Mouse (Mus musculus): ENCODE measurements around the gene Cope. TPM values are rescaled to one million over a fixed set of nuclear protein-coding genes. Genes with fewer than 3 reads are reported as not detected.
A peak's percentile ranks its signal among the peaks of the same experiment; 100 is the strongest.

Cope gene
- polyA plus RNA-seq, 1 experiment from 2014 or later = 209 TPM

DNA sequence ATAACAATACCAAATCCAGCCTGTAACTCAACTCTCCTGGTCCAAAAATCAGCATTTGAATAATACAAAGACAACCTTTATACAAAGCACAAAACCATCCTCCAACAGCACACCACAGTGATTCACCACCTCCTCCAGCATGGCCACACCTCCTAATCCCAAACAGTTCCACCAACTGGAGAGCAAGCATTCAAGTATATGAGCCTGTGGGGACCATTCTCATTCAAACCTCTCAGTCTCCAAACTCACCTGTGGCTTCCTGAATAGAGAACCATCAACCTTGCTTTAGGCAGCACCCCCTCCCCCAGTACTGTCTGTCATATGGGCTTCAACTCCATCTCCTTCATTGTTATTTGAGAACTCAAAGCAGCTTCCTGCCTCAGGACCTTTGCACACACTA, 28.0 kb upstream of the Cope start:
- Histone ChIP-seq H3K36me3 (ENCODE audit: control insufficient read depth, insufficient read depth) (no peaks in the 10 kb centered on the region), H3K27ac (ENCODE audit: low read length) (no peak overlapping the region), H3K27me3 (ENCODE audit: control insufficient read depth, insufficient read depth, low read depth, low read length) (no peaks in the 10 kb centered on the region), H3K4me1 (ENCODE audit: control insufficient read depth, low read depth, low read length) (peaks cover 14% of the 10 kb centered on the region), H3K4me2 (ENCODE audit: low read depth, low read length) (no peak overlapping the region), H3K9me3 (replicated peaks; ENCODE audit: control insufficient read depth, low read length) (no peaks in the 10 kb centered on the region), H3K9ac (ENCODE audit: low read depth, low read length) (no peak overlapping the region), H3K4me3 (ENCODE audit: low read depth, low read length) (no peak overlapping the region)
- ATAC-seq (ENCODE audit: low read depth) = no peak

DNA sequence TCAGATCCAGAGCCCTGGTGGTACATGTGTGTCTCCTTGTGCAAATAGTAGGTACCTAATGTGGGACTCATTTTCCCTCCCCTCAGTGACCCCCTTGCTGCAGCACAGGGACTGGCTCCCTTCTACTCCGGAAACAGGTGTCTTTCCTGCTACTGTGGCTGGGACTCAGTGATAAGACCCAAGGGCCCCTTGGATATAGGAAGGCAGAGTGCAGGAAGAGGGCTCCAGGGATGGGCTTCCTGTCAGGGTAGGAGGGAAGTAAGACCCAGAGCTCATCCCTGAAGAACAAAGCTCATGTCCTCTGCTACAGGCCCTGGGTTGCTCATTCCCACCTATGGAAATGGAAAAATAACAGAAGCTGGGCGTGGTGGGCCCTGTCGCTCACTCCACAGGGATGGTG, 25.8 kb upstream of the Cope start:
- no peaks in the 10 kb centered on the region for H3K27me3 ChIP-seq (ENCODE audit: control insufficient read depth, insufficient read depth, low read depth, low read length)
- no peak overlapping the region for H3K27ac ChIP-seq (ENCODE audit: low read length)
- no peak overlapping the region for H3K9ac ChIP-seq (ENCODE audit: low read depth, low read length)
- H3K4me3 ChIP-seq (ENCODE audit: low read depth, low read length) = no peak overlapping the region
- H3K4me1 ChIP-seq (ENCODE audit: control insufficient read depth, low read depth, low read length) = peaks cover 14% of the 10 kb centered on the region
- 24% methylated on average over 3 of the region's 3 CpGs for WGBS (ENCODE audit: insufficient replicate concordance)
- no peaks in the 10 kb centered on the region for H3K36me3 ChIP-seq (ENCODE audit: control insufficient read depth, insufficient read depth)
- H3K9me3 ChIP-seq (replicated peaks; ENCODE audit: control insufficient read depth, low read length) = no peaks in the 10 kb centered on the region
- no peak overlapping the region for H3K4me2 ChIP-seq (ENCODE audit: low read depth, low read length)
- ATAC-seq (ENCODE audit: low read depth) = peak; percentile 47

- H3K36me3 ChIP-seq (ENCODE audit: control insufficient read depth, insufficient read depth) = no peaks in the 10 kb centered on the region
- no peaks in the 10 kb centered on the region for H3K9me3 ChIP-seq (replicated peaks; ENCODE audit: control insufficient read depth, low read length)
- H3K4me2 ChIP-seq (ENCODE audit: low read depth, low read length) = no peak overlapping the region
- H3K27me3 ChIP-seq (ENCODE audit: control insufficient read depth, insufficient read depth, low read depth, low read length) = peaks cover 6% of the 10 kb centered on the region
- H3K4me3 ChIP-seq (ENCODE audit: low read depth, low read length) = no peak overlapping the region
- WGBS (ENCODE audit: insufficient replicate concordance) = 20% methylated on average over 15 of the region's 15 CpGs
- ATAC-seq (ENCODE audit: low read depth) = no peak
- H3K9ac ChIP-seq (ENCODE audit: low read depth, low read length) = no peak overlapping the region
- H3K27ac ChIP-seq (ENCODE audit: low read length) = no peak overlapping the region
- H3K4me1 ChIP-seq (ENCODE audit: control insufficient read depth, low read depth, low read length) = peaks cover 8% of the 10 kb centered on the region
Measured at GRCm38 (mm10) chr8:70278175-70278574, 24.1 kb upstream of the Cope start.

DNA sequence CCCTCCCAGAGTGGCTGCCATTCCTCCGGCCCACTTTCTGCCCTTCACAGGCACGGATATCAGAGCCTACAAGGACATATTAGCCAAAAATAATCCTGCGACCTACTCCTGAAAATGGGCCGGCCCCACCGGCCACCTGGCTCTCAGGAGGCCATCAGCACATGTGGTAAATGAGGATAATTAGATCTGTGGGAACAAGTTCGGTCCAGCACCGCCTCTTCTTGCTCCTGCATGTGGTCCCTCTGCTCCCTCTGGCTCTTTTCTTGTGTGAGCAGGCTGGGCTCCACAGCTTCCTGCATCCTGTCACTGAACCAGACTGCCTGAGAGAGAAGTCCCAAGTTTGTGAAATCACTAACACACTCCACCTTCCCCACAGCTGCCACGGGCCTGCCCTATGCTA, 23.1 kb upstream of the Cope start:
- 29% methylated on average over 8 of the region's 8 CpGs for WGBS (ENCODE audit: insufficient replicate concordance)
- H3K9ac ChIP-seq (ENCODE audit: low read depth, low read length) = no peak overlapping the region
- peaks cover 11% of the 10 kb centered on the region for H3K27me3 ChIP-seq (ENCODE audit: control insufficient read depth, insufficient read depth, low read depth, low read length)
- H3K4me3 ChIP-seq (ENCODE audit: low read depth, low read length) = no peak overlapping the region
- H3K9me3 ChIP-seq (replicated peaks; ENCODE audit: control insufficient read depth, low read length) = no peaks in the 10 kb centered on the region
- no peak overlapping the region for H3K4me2 ChIP-seq (ENCODE audit: low read depth, low read length)
- H3K4me1 ChIP-seq (ENCODE audit: control insufficient read depth, low read depth, low read length) = peaks cover 12% of the 10 kb centered on the region
- ATAC-seq (ENCODE audit: low read depth) = no peak
- H3K27ac ChIP-seq (ENCODE audit: low read length) = 0 out of 2 replicates have a peak overlapping the region, but pooled peaks have one; percentile 22
- no peaks in the 10 kb centered on the region for H3K36me3 ChIP-seq (ENCODE audit: control insufficient read depth, insufficient read depth)

DNA sequence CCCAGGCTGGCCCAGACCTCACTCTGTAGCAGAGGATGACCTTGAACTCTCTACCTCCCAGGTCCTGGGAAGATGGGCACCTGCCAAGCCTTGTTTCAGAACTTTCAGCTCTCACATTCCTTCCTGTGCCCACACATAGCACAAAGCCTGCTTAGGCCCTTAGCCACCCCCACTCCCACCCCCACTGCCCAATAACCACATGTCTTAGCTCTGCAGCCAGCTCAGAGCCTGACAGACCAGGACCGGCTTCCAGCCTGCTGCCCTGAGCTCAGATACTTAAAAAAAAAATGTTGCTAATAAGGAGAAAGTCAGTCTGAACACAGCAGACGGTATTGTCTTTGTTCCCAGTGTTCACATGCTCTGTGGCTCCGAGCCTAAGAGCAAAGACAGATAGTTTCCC, 21.3 kb upstream of the Cope start:
- Histone ChIP-seq H3K9me3 (replicated peaks; ENCODE audit: control insufficient read depth, low read length) (no peaks in the 10 kb centered on the region), H3K36me3 (ENCODE audit: control insufficient read depth, insufficient read depth) (peaks cover 4% of the 10 kb centered on the region; the same call in 1 of the 2 replicates), H3K4me1 (ENCODE audit: control insufficient read depth, low read depth, low read length) (peaks cover 12% of the 10 kb centered on the region), H3K27me3 (ENCODE audit: control insufficient read depth, insufficient read depth, low read depth, low read length) (peaks cover 11% of the 10 kb centered on the region), H3K4me3 (ENCODE audit: low read depth, low read length) (no peak overlapping the region), H3K4me2 (ENCODE audit: low read depth, low read length) (no peak overlapping the region), H3K9ac (ENCODE audit: low read depth, low read length) (no peak overlapping the region), H3K27ac (ENCODE audit: low read length) (no peak overlapping the region)
- WGBS (ENCODE audit: insufficient replicate concordance) = 53% methylated on average over 3 of the region's 3 CpGs
- ATAC-seq (ENCODE audit: low read depth) = no peak

DNA sequence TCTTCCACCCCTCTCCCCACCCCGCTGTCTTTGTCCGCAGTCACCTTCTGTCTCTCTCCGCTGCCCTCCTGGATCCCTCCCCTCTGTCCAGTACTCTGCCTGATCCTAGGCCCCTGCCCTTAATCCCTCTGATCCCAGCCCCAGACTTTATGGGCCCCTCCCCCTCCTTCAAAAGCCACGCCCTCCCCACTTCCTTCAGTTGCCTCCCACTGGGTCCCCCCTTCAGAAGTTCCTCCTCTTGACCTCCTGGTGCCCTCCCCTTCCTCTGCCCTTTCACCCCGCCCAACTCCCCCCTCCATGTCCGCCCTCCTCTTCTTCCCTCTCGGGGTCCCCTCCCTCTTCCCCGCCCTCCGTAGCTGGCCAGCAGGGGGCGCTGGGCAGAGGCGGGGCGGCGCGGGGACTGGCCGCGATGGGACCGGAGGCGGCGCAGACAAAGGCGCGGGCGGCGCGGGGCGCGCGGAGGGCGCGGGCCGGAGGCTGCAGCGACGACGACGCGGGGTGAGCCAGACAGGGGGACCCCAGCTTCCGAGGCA, 19.6 kb upstream of the Cope start, which contains the start of gene Homer3:
TSS of gene Homer3 (plus strand) at position 225 of the 533 bp plus-strand sequence.
- peak; percentile 85 for ATAC-seq (ENCODE audit: low read depth)
- H3K4me2 ChIP-seq (ENCODE audit: low read depth, low read length) = peak within 1 kb of the TSS; percentile 91
- peaks cover 11% of the 10 kb centered on the region for H3K27me3 ChIP-seq (ENCODE audit: control insufficient read depth, insufficient read depth, low read depth, low read length)
- H3K9ac ChIP-seq (ENCODE audit: low read depth, low read length) = peak within 1 kb of the TSS; percentile 71
- H3K9me3 ChIP-seq (replicated peaks; ENCODE audit: control insufficient read depth, low read length) = no peaks in the 10 kb centered on the region
- no peak within 1 kb of the TSS for H3K27ac ChIP-seq (ENCODE audit: low read length)
- peaks cover 9% of the 10 kb centered on the region for H3K4me1 ChIP-seq (ENCODE audit: control insufficient read depth, low read depth, low read length)
- peaks cover 8% of the 10 kb centered on the region; the same call in 1 of the 2 replicates for H3K36me3 ChIP-seq (ENCODE audit: control insufficient read depth, insufficient read depth)
- peak within 1 kb of the TSS; percentile 70 for H3K4me3 ChIP-seq (ENCODE audit: low read depth, low read length)
- WGBS (ENCODE audit: insufficient replicate concordance) = under 1% methylated on average over 36 of the region's 36 CpGs

DNA sequence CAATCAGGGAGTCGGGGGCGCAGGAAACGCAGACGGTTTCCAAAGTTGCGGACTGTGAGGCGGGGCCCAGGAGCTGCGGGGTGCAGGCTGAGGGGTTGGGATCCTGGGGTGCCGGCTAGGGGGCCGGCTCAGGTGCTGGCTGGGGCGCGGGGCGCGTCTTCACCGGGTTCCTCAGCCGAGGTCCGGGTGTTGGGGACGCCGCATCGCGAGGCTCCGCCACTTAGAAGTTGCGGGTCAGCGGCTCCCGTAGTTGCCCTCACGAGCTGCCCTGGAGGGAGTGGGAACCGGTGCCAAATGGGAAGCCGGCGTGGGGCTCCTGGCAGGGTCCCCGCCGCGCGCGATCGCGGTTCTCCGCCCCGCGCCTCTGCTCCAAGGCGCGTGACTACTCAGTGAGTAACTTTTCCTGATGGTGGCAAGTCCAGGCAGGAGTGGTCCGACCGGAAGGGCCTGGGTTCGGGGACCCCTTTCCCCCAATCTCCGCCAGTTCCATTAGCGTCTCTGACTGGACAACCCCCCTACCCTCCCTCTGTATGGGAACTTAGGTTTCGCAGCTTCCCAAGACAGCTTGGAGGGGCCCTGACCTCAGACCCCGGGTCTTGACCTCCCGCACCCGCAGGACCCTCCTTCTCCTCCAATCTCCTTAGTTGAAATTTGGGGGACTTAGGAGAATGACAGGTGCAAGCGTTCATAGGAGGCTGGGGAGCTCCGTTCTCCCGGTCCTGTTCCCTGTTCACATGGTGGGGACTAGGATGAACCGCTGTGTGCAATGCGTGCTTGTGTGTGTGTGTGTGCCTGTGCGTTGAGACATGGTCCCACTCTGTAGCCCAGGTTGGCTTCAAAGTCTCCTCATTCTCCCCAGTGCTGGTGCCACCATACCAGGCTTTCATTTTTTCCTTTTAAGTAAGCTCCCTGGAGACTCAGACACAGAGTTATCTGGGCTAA, 18.9 kb upstream of the Cope start:
- Histone ChIP-seq H3K4me3 (ENCODE audit: low read depth, low read length) (peak overlapping the region; percentile 70), H3K9me3 (replicated peaks; ENCODE audit: control insufficient read depth, low read length) (no peaks in the 10 kb centered on the region), H3K27me3 (ENCODE audit: control insufficient read depth, insufficient read depth, low read depth, low read length) (peaks cover 11% of the 10 kb centered on the region), H3K4me1 (ENCODE audit: control insufficient read depth, low read depth, low read length) (peaks cover 9% of the 10 kb centered on the region), H3K27ac (ENCODE audit: low read length) (no peak overlapping the region), H3K9ac (ENCODE audit: low read depth, low read length) (peak overlapping the region; percentile 71), H3K4me2 (ENCODE audit: low read depth, low read length) (peak overlapping the region; percentile 91), H3K36me3 (ENCODE audit: control insufficient read depth, insufficient read depth) (peaks cover 8% of the 10 kb centered on the region; the same call in 1 of the 2 replicates)
- WGBS (ENCODE audit: insufficient replicate concordance) = under 1% methylated on average over 53 of the region's 55 CpGs
- peak; percentile 19 for ATAC-seq (ENCODE audit: low read depth)

DNA sequence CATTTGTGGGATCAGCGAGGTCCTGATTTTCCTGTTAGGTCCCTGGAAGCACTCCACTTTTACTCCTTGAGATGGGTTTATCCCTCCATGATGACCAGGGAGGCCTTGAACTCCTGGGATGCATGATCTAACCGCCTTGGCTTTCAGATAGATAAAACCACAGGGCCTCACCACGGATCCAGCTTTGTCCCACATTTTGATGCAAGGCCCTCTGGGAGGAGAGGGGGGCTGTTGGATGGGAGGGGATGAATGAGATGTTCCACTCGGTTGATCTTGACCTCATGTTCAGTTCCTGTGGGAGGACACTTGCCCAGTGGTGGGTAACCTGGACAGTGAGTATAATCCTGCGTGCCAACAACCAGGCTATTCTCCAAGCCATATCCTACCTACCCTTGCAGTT, 17.9 kb upstream of the Cope start:
- peaks cover 9% of the 10 kb centered on the region for H3K4me1 ChIP-seq (ENCODE audit: control insufficient read depth, low read depth, low read length)
- H3K4me2 ChIP-seq (ENCODE audit: low read depth, low read length) = no peak overlapping the region
- peaks cover 11% of the 10 kb centered on the region for H3K27me3 ChIP-seq (ENCODE audit: control insufficient read depth, insufficient read depth, low read depth, low read length)
- no peaks in the 10 kb centered on the region for H3K9me3 ChIP-seq (replicated peaks; ENCODE audit: control insufficient read depth, low read length)
- ATAC-seq (ENCODE audit: low read depth) = no peak
- WGBS (ENCODE audit: insufficient replicate concordance) = 61% methylated on average over 5 of the region's 5 CpGs
- H3K4me3 ChIP-seq (ENCODE audit: low read depth, low read length) = no peak overlapping the region
- H3K36me3 ChIP-seq (ENCODE audit: control insufficient read depth, insufficient read depth) = peaks cover 8% of the 10 kb centered on the region; the same call in 1 of the 2 replicates
- no peak overlapping the region for H3K27ac ChIP-seq (ENCODE audit: low read length)
- no peak overlapping the region for H3K9ac ChIP-seq (ENCODE audit: low read depth, low read length)

GRCm38 (mm10) chr8:70285304-70285703, 17.0 kb upstream of the Cope start:
- no peak overlapping the region for H3K4me2 ChIP-seq (ENCODE audit: low read depth, low read length)
- WGBS (ENCODE audit: insufficient replicate concordance) = 82% methylated on average over 15 of the region's 15 CpGs
- H3K4me1 ChIP-seq (ENCODE audit: control insufficient read depth, low read depth, low read length) = peaks cover 9% of the 10 kb centered on the region
- no peaks in the 10 kb centered on the region for H3K9me3 ChIP-seq (replicated peaks; ENCODE audit: control insufficient read depth, low read length)
- H3K9ac ChIP-seq (ENCODE audit: low read depth, low read length) = no peak overlapping the region
- H3K36me3 ChIP-seq (ENCODE audit: control insufficient read depth, insufficient read depth) = peaks cover 8% of the 10 kb centered on the region; the same call in 1 of the 2 replicates
- H3K4me3 ChIP-seq (ENCODE audit: low read depth, low read length) = no peak overlapping the region
- peaks cover 11% of the 10 kb centered on the region for H3K27me3 ChIP-seq (ENCODE audit: control insufficient read depth, insufficient read depth, low read depth, low read length)
- no peak for ATAC-seq (ENCODE audit: low read depth)
- H3K27ac ChIP-seq (ENCODE audit: low read length) = no peak overlapping the region

Measured in liver, embryonic 16.5 days (tissue).